Mouse (Mus musculus) liver, postnatal 0 days (tissue): ENCODE measurements at regions not wholly inside any gene's neighbourhood (a gene's known extent, or its start where the extent isn't known, plus 50 kb on each side); places are given as distances from the start of the nearest gene placed in this dataset.

Experiments
- CTCF ChIP-seq: sonication (generic); IDR thresholded peaks from 2 replicates; pipeline ENCODE4 v1.5.1; 2016; ENCODE audit warnings: antibody characterized with exemption, low read depth
- EP300 ChIP-seq: IDR thresholded peaks from 2 replicates; pipeline ENCODE4 v1.6.1; 2016; ENCODE audit warnings: antibody characterized with exemption, low read depth, mild to moderate bottlenecking

- no peak for TF ChIP-seq CTCF
- TF ChIP-seq EP300: no peak
Measured at GRCm38 (mm10) chr13:78482929-78483759, 283.6 kb upstream of the Nr2f1 start.
